Mouse (Mus musculus) stomach, postnatal 0 days (tissue): ENCODE data around the gene Pou3f1.
A peak's percentile ranks its signal among the peaks of the same experiment; 100 is the strongest.

Source experiments
- CTCF ChIP-seq: IDR thresholded peaks from 2 replicates; pipeline ENCODE4 v1.5.1; 2016; ENCODE audit warnings: antibody characterized with exemption, low read depth, mild to moderate bottlenecking, moderate library complexity
- EP300 ChIP-seq: optimal IDR thresholded peaks from 2 replicates; pipeline ENCODE3; 2016; ENCODE audit warnings: antibody characterized with exemption

DNA sequence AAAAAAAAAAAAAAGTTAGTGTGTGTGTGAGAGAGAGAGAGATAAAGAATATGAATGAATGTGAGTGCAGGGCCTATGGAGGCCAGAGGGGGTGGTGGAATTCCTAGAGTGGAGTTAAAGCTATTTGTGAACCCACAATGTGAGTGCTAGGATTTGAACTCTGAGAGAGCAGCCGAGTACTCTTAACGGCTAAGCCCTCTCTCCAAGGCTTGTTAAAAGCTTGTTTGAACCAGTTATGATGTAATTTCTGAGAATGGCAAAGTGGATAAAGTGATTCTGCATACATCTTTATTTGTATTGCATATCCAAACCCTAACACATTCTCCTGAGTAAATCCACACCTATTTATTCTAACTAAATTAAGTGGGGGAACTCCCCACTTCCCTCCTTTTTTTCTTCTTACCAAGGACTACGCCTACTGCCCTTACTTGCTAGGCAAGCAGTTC is 35.8 kb downstream of the Pou3f1 start:
- TF ChIP-seq CTCF, result 0 out of 2 replicates have a peak, but pooled peaks have one; percentile 6
- TF ChIP-seq EP300, result peak; percentile 55
